Mouse (Mus musculus) regulatory T cell (primary cell): ENCODE measurements around the gene Usp37.

ENCODE experiments used
- in situ Hi-C: fragments of 300-600 bp; cut with MboI, MseI; formaldehyde crosslinking; loops from one replicate; pipeline ENCODE4 v1.15.1; 2025; ENCODE audit warnings: high pct_unique_total_duplicates

The Usp37 gene

DNA sequence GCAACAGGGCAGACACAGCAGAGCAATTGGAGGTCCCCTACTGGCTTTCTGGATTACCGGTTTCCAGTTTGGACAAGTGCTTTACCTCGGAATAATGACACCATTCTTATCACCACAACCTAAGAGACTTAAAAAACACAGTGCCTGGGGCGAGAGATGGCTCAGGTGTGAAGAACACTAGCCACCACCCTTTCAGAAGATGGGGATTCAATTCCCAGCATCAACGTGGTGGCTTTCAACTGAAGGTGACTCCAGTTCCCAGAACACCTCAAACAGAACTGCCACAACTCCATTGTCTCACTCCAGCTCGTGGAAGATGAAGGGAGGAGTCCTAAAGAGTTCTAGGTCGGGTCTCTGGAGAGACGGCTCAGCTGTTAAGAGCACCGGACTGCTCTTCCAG is 158.6 kb downstream of the Usp37 start:
- in situ Hi-C loops, result loop anchor here (25.0 kb wide), 2 partner anchors 448 to 752 kb away; partner anchors contain the start of genes Cnppd1, Nhej1, Retreg2 and Slc23a3
